Mouse (Mus musculus) heart, adult 9 months (tissue): ENCODE measurements around the gene Igsf23.
"Not testable (repeated sequence)": the region's sequence is repeated elsewhere in the genome, so short reads cannot be mapped to it uniquely, and the experiment has no call there.

Experiments used
- DNase-seq, 2 experiments: peaks; one replicate each; pipeline ENCODE4 v3.0.0; 2022; ENCODE audit warnings: low spot score in 2 of 2

Gene Igsf23

GRCm38 (mm10) chr7:19935171-19935751 lies 15.3 kb downstream of the Igsf23 start:
- peak; percentile 75 for DNase-seq

GRCm38 (mm10) chr7:19932877-19933809 lies 17.4 kb downstream of the Igsf23 start:
- peak; percentile 74 to 89 for DNase-seq

GRCm38 (mm10) chr7:19932133-19932876 lies 18.3 kb downstream of the Igsf23 start:
- no peak for DNase-seq

- not testable (repeated sequence) for DNase-seq
These were observed 20.1 kb downstream of the Igsf23 start for GRCm38 (mm10) chr7:19930481-19930880.

GRCm38 (mm10) chr7:19928486-19928885 lies 22.1 kb downstream of the Igsf23 start:
- DNase-seq = no peak

- peak; percentile 47 to 51 for DNase-seq
These were observed 23.6 kb downstream of the Igsf23 start for GRCm38 (mm10) chr7:19926849-19927480.

- DNase-seq = no peak
These were observed 25.2 kb downstream of the Igsf23 start for GRCm38 (mm10) chr7:19925376-19925775.

GRCm38 (mm10) chr7:19923797-19924196 lies 26.8 kb downstream of the Igsf23 start:
- no peak for DNase-seq

- DNase-seq = no peak
These were observed 27.2 kb downstream of the Igsf23 start for GRCm38 (mm10) chr7:19923354-19923753.

GRCm38 (mm10) chr7:19920506-19921261 lies 29.9 kb downstream of the Igsf23 start, which contains the start of gene Pvr:
TSS of gene Pvr (minus strand) at chr7:19921160.
- peak; percentile 87 to 88 for DNase-seq

- DNase-seq = no peak
These were observed 30.4 kb downstream of the Igsf23 start for GRCm38 (mm10) chr7:19920166-19920505.

- DNase-seq = no peak
These were observed 36.0 kb downstream of the Igsf23 start for GRCm38 (mm10) chr7:19914558-19914957.

GRCm38 (mm10) chr7:19911695-19912524 lies 38.6 kb downstream of the Igsf23 start:
- DNase-seq = no peak

- no peak for DNase-seq
These were observed 39.3 kb downstream of the Igsf23 start for GRCm38 (mm10) chr7:19911292-19911658.

- peak; percentile 52 to 82 for DNase-seq
These were observed 39.9 kb downstream of the Igsf23 start for GRCm38 (mm10) chr7:19910421-19911291.

- no peak for DNase-seq
These were observed 60.7 kb downstream of the Igsf23 start for GRCm38 (mm10) chr7:19889881-19890280.

GRCm38 (mm10) chr7:19887849-19888248 lies 62.7 kb downstream of the Igsf23 start, which contains the start of gene Ceacam19:
TSS of gene Ceacam19 (minus strand) at chr7:19887965.
- no peak for DNase-seq
